Mouse (Mus musculus): ENCODE measurements around the gene Cdkal1. TPM values are rescaled to one million over a fixed set of nuclear protein-coding genes. Genes with fewer than 3 reads are reported as not detected.

Cdkal1 gene
- total RNA-seq, 1 experiment from 2014 or later: 68.2 TPM

GRCm38 (mm10) chr13:29150120-29150519 lies 705.4 kb downstream of the Cdkal1 start:
- ATAC-seq (ENCODE audit: extremely low read depth, insufficient number of reproducible peaks, low FRiP score, poor library complexity, severe bottlenecking): no peak

- ATAC-seq (ENCODE audit: extremely low read depth, insufficient number of reproducible peaks, low FRiP score, poor library complexity, severe bottlenecking): no peak
Observed at GRCm38 (mm10) chr13:29149404-29149803, 706.1 kb downstream of the Cdkal1 start.

DNA sequence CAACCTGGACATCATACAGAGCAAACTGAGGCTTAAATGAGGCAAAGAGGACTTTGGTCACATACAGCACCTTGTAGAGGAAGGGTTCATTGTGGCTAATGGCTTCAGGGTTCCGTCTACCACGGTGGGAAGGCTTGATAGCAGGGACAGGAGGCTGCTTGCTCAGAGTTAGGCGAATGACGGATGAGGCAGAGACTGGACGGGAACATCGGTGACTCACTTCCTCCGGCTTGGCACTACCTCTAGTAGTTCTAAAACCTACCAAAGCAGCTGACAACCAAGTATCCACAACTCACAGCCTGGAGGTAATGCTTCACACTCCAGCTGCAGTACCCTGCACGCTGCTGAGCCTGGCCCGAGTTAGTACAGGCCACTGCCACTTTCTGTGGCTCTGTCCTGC lies 706.9 kb downstream of the Cdkal1 start:
- no peak for ATAC-seq (ENCODE audit: extremely low read depth, insufficient number of reproducible peaks, low FRiP score, poor library complexity, severe bottlenecking)

Other genes with a start within 250 kb of the Cdkal1 start
- gene E2f3, start 130.4 kb upstream of the Cdkal1 start, total RNA-seq (2017): 2.3 and 2.7 TPM in 2 replicates

Data from neutrophil, adult 5-6 weeks (primary cell).